Mouse (Mus musculus): Measurements from ENCODE around the gene Tomm70a. TPM values are rescaled to one million over a fixed set of nuclear protein-coding genes. Genes with fewer than 3 reads are reported as not detected.

Tomm70a gene
- polyA plus RNA-seq (2015; fragmentation: Illumina TruSeq; extraction: RNeasy Lipid Tissue Mini Kit (QIAGEN cat#74804); ENCODE audit: insufficient read depth, low replicate concordance) = 50.0 TPM

GRCm38 (mm10) chr16:57120913-57121815, at the start of gene Tomm70a:
TSS of gene Tomm70a (plus strand) at chr16:57121703.

GRCm38 (mm10) chr16:57166611-57167513, 45.4 kb downstream of the Tomm70a start, which contains the start of gene Nit2:
TSS of gene Nit2 (minus strand) at chr16:57167341.

Other genes starting within 250 kb of the Tomm70a start
- gene Tmem45a, start 235.5 kb upstream of the Tomm70a start, polyA plus RNA-seq (2015; fragmentation: Illumina TruSeq; extraction: RNeasy Lipid Tissue Mini Kit (QIAGEN cat#74804); ENCODE audit: insufficient read depth, low replicate concordance) = 0.84 TPM
- not detected for gene Lnp1, start 193.6 kb upstream of the Tomm70a start, polyA plus RNA-seq (2015; fragmentation: Illumina TruSeq; extraction: RNeasy Lipid Tissue Mini Kit (QIAGEN cat#74804); ENCODE audit: insufficient read depth, low replicate concordance)
- not detected for gene Tmem45a2, start 50.3 kb upstream of the Tomm70a start, polyA plus RNA-seq (2015; fragmentation: Illumina TruSeq; extraction: RNeasy Lipid Tissue Mini Kit (QIAGEN cat#74804); ENCODE audit: insufficient read depth, low replicate concordance)
- 28.3 TPM for gene Nit2, start 45.6 kb downstream of the Tomm70a start, polyA plus RNA-seq (2015; fragmentation: Illumina TruSeq; extraction: RNeasy Lipid Tissue Mini Kit (QIAGEN cat#74804); ENCODE audit: insufficient read depth, low replicate concordance)
- gene Tbc1d23, start 109.8 kb downstream of the Tomm70a start, polyA plus RNA-seq (2015; fragmentation: Illumina TruSeq; extraction: RNeasy Lipid Tissue Mini Kit (QIAGEN cat#74804); ENCODE audit: insufficient read depth, low replicate concordance) = 69.0 TPM
- gene Tmem30c, start 171.2 kb downstream of the Tomm70a start, polyA plus RNA-seq (2015; fragmentation: Illumina TruSeq; extraction: RNeasy Lipid Tissue Mini Kit (QIAGEN cat#74804); ENCODE audit: insufficient read depth, low replicate concordance) = not detected
- 298 TPM for gene Filip1l, start 231.4 kb downstream of the Tomm70a start, polyA plus RNA-seq (2015; fragmentation: Illumina TruSeq; extraction: RNeasy Lipid Tissue Mini Kit (QIAGEN cat#74804); ENCODE audit: insufficient read depth, low replicate concordance)

All from spleen, adult 10 weeks (tissue).